Mouse (Mus musculus) cerebellum, adult (tissue): ENCODE results near the gene Il17rd.

Experiments
- ATAC-seq: cut with Nextera tagmentation; 2 replicates; pipeline ENCODE4 v1.9.2; 2017; ENCODE audit warnings: mild to moderate bottlenecking, moderate library complexity, mixed read lengths; ENCODE audit not compliant: insufficient number of reproducible peaks, low FRiP score, low TSS enrichment

The Il17rd gene

DNA sequence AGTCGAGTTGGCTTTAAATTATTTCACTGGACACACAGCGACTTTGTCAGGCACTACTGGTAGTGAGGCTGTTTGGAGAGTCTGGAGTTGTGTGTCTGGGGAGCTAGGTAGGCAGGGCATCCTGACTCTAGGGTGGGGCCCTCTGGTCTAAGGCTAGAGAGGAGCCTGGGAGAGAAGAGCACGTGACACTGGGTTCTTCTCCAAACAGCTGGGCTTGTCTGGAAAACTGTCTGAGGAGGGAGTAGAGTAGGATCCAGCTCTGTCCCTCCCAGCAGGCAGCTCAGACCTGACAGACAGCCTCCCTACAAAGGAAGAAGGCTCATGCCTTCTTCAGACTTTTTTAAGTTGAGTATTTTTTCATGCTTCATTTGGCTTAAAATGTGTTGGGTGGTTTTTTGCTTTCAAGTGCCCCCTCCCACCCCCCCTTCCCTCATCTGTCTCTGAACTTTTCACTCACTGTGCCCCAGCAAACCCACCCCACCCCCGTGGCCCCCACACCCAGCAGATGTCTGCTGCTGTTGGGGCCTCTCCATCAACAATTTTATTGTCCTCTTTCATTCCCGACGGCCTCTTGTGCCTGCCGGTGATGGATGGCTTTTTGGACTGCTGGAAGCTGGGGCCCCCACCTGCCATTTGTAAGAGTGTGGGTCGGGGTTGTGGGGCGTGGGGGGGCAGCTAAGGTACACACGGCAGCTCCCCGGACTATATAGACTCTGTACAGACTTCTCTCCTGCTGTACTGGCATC lies 5.7 kb downstream of the Il17rd start:
- no peak for ATAC-seq

GRCm38 (mm10) chr14:27044967-27045361 lies 6.2 kb downstream of the Il17rd start:
- no peak for ATAC-seq

GRCm38 (mm10) chr14:27048231-27048956 lies 9.7 kb downstream of the Il17rd start:
- ATAC-seq = no peak

GRCm38 (mm10) chr14:27050043-27050442 lies 11.3 kb downstream of the Il17rd start:
- ATAC-seq = no peak

- no peak for ATAC-seq
Measured at GRCm38 (mm10) chr14:27050560-27051510, 12.1 kb downstream of the Il17rd start.

DNA sequence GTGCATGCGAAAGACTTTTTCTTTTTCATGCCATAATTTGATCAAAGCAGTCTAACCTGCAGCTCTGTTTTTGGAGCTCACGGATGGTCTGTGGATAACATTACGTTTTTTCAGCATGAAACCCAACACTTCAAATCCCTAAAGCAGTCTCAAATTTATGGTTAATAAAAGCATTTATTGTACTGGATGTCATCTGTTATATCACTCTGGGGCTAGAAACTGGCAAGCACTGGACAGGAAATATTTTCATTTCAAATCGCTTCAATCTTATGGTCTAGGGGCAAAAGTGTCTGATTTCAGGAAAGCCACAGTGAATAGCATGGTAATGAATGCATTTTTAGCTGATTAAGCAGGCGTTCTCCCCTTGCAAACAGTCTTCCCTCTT lies 12.8 kb downstream of the Il17rd start:
- no peak for ATAC-seq

GRCm38 (mm10) chr14:27058535-27059223 lies 19.9 kb downstream of the Il17rd start:
- ATAC-seq = no peak

GRCm38 (mm10) chr14:27059224-27059558 lies 20.4 kb downstream of the Il17rd start:
- no peak for ATAC-seq

DNA sequence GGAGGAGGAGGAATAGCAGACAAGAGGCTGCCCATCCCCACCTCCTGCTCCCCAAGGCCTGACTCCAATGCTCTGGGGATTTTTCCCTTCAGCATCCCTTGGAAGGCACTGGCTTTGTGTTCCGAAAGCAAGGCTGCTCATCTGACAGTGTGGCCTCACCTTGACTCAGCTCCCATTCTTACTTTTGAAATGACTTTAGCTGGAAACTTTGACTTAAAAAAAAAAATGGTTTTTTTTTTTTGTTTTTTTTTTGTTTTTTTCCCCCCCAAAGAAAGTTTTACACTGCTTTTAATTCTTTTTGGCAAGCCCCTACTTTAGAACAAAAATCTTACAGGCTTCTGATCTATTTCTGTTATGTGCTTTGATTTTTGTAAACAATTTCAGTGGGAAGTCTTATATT lies 24.6 kb downstream of the Il17rd start:
- no peak for ATAC-seq

DNA sequence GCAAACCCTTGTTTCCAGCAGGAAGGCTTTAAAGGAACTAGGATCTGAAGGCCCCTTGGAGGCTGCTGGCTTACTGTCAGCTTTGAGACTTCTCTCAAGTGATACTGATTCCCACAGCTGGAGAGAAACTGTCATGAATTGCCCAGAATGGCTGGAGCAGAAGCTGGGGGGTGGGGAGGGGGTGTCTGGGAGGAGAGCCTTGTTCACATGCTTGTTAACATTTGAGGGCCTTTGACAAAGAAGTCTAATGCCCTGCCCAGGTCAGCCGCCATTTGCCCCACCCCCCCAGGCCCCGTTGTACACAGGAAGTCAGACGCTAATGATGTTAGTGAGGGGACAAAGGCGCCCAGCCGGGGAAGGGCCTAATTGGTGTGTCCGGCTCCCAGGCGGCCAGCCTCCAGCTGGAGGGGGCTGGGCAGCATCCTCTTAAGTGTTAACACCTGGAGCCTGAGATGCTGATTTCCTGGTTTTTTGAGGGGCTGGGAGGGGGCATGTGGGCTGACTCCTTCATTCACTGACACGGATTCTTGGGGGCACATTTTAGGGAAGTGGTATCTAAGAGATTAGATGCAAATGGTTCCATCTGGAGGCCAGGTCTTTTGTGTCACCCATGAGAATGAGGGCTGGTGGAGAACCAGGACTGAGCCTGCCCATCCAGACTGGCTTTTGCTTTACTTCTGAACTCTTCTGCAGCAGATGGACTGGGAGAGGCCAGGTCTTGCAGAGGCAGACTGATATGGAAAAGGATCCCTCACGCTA lies 27.6 kb downstream of the Il17rd start:
- ATAC-seq = no peak

DNA sequence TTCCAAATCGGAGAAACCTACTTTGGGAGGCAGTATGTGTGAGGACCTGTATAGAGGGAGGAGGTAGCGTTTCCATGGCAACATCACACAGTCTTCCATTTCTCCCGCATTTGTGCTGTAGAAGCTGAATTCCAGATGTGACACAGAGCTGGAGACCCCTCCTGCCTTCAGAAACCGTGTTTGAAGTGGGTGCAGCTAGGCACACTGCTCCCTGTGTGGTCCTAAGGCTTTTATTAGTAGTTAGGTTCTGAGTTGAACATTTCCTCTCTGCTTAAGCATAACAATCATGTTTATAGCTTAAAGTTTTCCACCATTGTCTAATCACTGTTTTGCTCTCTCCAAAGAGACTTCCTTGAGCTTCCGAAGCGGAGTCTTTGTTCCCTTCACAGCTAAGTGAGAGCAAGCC lies 29.1 kb downstream of the Il17rd start:
- ATAC-seq = no peak

- no peak for ATAC-seq
Measured at GRCm38 (mm10) chr14:27069434-27070097, 30.8 kb downstream of the Il17rd start.

DNA sequence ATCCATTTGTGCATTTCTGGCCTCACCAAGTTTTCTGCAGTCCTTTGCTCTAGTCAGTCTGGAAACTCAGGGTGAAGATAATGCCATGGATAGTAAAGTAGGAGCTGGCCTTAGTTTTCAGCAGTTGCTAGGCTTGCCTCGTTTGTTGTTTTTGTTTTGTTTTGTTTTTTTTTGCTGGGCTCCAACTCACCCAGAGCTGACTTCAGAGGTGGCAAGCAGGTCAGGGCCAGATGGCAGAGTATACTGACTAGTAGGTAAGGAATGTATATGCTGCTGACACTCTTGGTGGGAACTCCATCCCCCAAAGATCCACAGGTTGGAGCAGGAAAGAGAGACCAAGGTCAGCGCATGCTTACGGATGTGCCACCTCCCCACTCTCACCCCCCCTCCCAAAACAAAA lies 31.4 kb downstream of the Il17rd start:
- ATAC-seq = no peak

GRCm38 (mm10) chr14:27070758-27071157 lies 32.0 kb downstream of the Il17rd start:
- no peak for ATAC-seq

- ATAC-seq = no peak
Measured at GRCm38 (mm10) chr14:27071985-27072384, 33.2 kb downstream of the Il17rd start.

- no peak for ATAC-seq
Measured at GRCm38 (mm10) chr14:27075084-27075483, 36.3 kb downstream of the Il17rd start.

DNA sequence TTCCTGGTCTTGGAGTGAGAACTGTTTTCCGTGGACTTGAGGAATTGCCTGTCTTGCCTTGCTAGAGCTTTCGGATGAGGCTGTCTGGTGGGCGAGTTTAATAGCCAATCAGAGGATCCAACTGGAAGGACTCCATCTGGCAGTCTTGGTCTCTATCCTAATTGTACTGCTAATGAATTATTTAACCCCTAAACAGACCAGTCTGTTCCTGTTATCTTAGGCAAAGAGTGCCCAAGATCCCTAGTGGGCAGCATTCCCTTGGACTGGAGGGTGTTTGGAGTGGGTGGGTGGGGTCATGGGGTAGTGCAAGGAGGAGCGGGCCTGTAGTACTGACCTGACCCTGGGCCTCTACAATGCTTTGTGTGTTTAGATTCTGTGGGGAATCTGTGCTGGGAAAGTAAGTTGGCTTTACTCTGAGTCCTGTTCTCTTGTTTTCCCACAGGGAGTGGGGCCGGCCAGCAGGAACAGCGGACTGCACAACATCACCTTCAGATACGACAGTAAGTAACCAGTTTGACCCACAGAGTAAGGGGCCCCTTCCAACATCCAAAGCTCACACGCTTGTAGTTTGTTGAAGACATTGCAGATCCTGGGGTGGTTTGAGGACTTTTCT lies 37.3 kb downstream of the Il17rd start:
- ATAC-seq = no peak

GRCm38 (mm10) chr14:27076522-27076920 lies 37.8 kb downstream of the Il17rd start:
- no peak for ATAC-seq
